Mouse (Mus musculus) spleen, adult 2 months (tissue): ENCODE measurements at regions not wholly inside any gene's neighbourhood (a gene's known extent, or its start where the extent isn't known, plus 50 kb on each side); places are given as distances from the start of the nearest gene placed in this dataset.

Source experiments
- CTCF ChIP-seq: fragments of 200-500 bp; IDR thresholded peaks from 2 replicates; pipeline ENCODE4 v1.5.1; 2011; ENCODE audit warnings: mild to moderate bottlenecking, inconsistent platforms; ENCODE audit not compliant: insufficient read depth, insufficient read length, insufficient replicate concordance; ENCODE audit errors: extremely low read depth
- POLR2A ChIP-seq: fragments of 200-500 bp; IDR thresholded peaks from 2 replicates; pipeline ENCODE4 v1.6.1; 2011; ENCODE audit warnings: low read depth, low read length, inconsistent platforms

DNA sequence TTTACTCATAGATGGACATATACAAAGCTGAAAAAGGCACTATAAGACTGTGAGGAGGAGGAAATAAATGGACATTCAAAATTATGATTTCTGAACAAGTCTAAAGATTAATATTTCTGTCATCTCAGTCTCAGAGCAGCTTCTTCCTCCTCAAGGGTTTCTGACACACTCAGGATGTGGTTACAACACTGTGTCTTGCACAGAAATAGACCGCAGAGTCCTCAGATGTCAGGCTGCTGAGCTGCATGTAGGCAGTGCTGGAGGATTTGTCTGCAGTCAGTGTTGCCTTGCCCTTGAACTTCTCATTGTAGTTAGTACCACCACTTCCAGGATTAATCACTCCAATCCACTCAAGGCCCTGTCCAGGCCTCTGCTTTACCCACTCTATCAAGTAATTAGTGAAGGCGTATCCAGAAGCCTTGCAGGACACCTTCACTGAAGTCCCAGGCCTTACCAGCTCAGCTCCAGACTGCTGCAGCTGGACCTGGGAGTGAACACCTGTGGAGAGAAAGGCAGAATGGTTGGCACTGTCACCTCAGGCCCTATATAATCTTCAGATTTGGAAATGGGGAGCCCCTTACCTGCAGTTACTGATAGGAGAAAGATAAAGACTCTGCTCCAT is 853.9 kb upstream of the Zfp386 start:
- TF ChIP-seq CTCF = no peak
- TF ChIP-seq POLR2A = no peak
